Mouse (Mus musculus) ES-E14 (cell line): ENCODE data around the gene Megf11.

ENCODE experiments used
- CHD2 ChIP-seq: IDR thresholded peaks from 2 replicates; pipeline ENCODE4 v1.6.1; 2014; ENCODE audit warnings: mild to moderate bottlenecking, low read depth, low read length, inconsistent platforms
- HCFC1 ChIP-seq: IDR thresholded peaks from 2 replicates; pipeline ENCODE4 v1.6.1; 2012; ENCODE audit warnings: low read length, inconsistent platforms, borderline replicate concordance; ENCODE audit not compliant: insufficient read depth
- MAFK ChIP-seq: IDR thresholded peaks from 2 replicates; pipeline ENCODE4 v1.6.1; 2014; ENCODE audit warnings: mild to moderate bottlenecking, low read depth, low read length, inconsistent platforms; ENCODE audit not compliant: insufficient read depth
- ZC3H11A ChIP-seq: IDR thresholded peaks from 2 replicates; pipeline ENCODE4 v1.6.1; 2012; ENCODE audit warnings: low read depth, mild to moderate bottlenecking, inconsistent platforms, low read length, borderline replicate concordance

GRCm38 (mm10) chr9:64557110-64557745, 171.8 kb downstream of the Megf11 start:
- no peak for TF ChIP-seq HCFC1
- no peak for TF ChIP-seq ZC3H11A
- no peak for TF ChIP-seq CHD2
- TF ChIP-seq MAFK = no peak
